Mouse (Mus musculus) kidney, embryonic 14.5 days (tissue): Measurements from ENCODE around the gene Rpia. TPM values are rescaled to one million over a fixed set of nuclear protein-coding genes. Genes with fewer than 3 reads are reported as not detected.
A peak's percentile ranks its signal among the peaks of the same experiment; 100 is the strongest.

Source experiments
- ATAC-seq: fragments of 200-750 bp; cut with Nextera tagmentation; 2 replicates; pipeline ENCODE4 v1.8.0; 2017; ENCODE audit warnings: moderate number of reproducible peaks, mild to moderate bottlenecking, moderate TSS enrichment, moderate library complexity; ENCODE audit not compliant: low FRiP score, low TSS enrichment
- H3K27ac ChIP-seq: fragments of 300-500 bp; sonication (generic); 2 replicates; pipeline ENCODE4 v1.5.1; 2014; ENCODE audit warnings: low read depth, mild to moderate bottlenecking, low read length, moderate library complexity, mixed read lengths
- H3K27me3 ChIP-seq: fragments of 300-500 bp; sonication (generic); 2 replicates; pipeline ENCODE4 v1.6.1; 2014; ENCODE audit warnings: mild to moderate bottlenecking, low read length; ENCODE audit not compliant: control insufficient read depth, insufficient read depth
- H3K36me3 ChIP-seq: fragments of 300-500 bp; sonication (generic); 2 replicates; pipeline ENCODE4 v1.6.1; 2014; ENCODE audit warnings: low read length, mixed read lengths; ENCODE audit not compliant: control insufficient read depth, insufficient read depth
- H3K4me1 ChIP-seq: fragments of 300-500 bp; sonication (generic); 2 replicates; pipeline ENCODE4 v1.6.1; 2014; ENCODE audit warnings: low read length, mixed read lengths; ENCODE audit not compliant: control insufficient read depth, insufficient read depth
- H3K4me2 ChIP-seq: fragments of 300-500 bp; sonication (generic); replicated peaks from 2 replicates; pipeline ENCODE4 v1.6.1; 2014; ENCODE audit warnings: low read depth, mild to moderate bottlenecking, low read length
- H3K4me3 ChIP-seq: fragments of 300-500 bp; sonication (generic); 2 replicates; pipeline ENCODE4 v1.5.1; 2014; ENCODE audit warnings: mild to moderate bottlenecking, low read length
- H3K9ac ChIP-seq: fragments of 300-500 bp; sonication (generic); 2 replicates; pipeline ENCODE4 v1.6.1; 2014; ENCODE audit warnings: low read depth, mild to moderate bottlenecking, low read length, moderate library complexity
- H3K9me3 ChIP-seq: fragments of 300-500 bp; sonication (generic); 2 replicates; pipeline ENCODE4 v1.6.1; 2016; ENCODE audit warnings: low read length; ENCODE audit not compliant: control insufficient read depth
- WGBS: fragments of 180-500 bp; shearing (Covaris S2); extraction: QIAGEN DNeasy Blood & Tissue Kit; methylation state at CpG from one replicate; pipeline ENCODE4 v1.1.7; 2014; 5-methylcytosine and 5-hydroxymethylcytosine counted together
- polyA plus RNA-seq: library from polyadenylated mRNA; unstranded; fragments of >200 nt; fragmentation: Nextera tagmentation; extraction: Ambion mirVana; gene quantifications from 2 replicates; pipeline ENCODE4 v1.2.1, GENCODE M21; 2014

The Rpia gene
- polyA plus RNA-seq, 1 experiment from 2014 or later = 3.2 TPM

- no peak overlapping the region for H3K9ac ChIP-seq
- WGBS = 68% methylated on average over 8 of the region's 8 CpGs
Measured at GRCm38 (mm10) chr6:70751251-70751897, 40.7 kb downstream of the Rpia start.

DNA sequence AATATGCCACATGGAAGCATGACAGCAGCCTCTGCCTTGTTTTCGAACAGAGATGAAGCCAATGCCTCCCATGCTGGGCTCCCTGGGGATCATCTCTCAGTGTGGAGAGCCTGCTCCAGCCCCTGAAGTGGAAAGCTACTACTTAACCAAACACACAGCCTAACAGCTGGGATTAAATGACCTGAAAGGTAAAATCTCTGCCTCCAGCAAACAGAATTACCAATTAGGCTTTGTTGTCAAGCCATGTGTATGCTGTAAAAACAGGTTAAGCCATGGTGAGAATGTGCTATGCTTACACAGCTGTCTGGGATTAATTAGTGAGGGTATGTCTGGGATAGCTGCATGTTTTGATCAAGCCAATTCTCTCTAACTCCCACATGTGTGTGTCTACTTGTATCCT, 42.3 kb downstream of the Rpia start:
- ATAC-seq = peak; percentile 60; the same call in 1 of the 2 replicates
- no peaks in the 10 kb centered on the region for H3K9me3 ChIP-seq
- H3K4me3 ChIP-seq = no peak overlapping the region
- no peak overlapping the region for H3K9ac ChIP-seq
- no peaks in the 10 kb centered on the region for H3K27me3 ChIP-seq
- H3K27ac ChIP-seq = no peak overlapping the region
- no peaks in the 10 kb centered on the region for H3K4me1 ChIP-seq
- 49% methylated on average over 1 of the region's 1 CpGs for WGBS
- H3K36me3 ChIP-seq = no peaks in the 10 kb centered on the region
- no peak overlapping the region for H3K4me2 ChIP-seq

More at GRCm38 (mm10) chr6:70751251-70751897, 40.7 kb downstream of the Rpia start:
- H3K4me2 ChIP-seq = no peak overlapping the region
- no peaks in the 10 kb centered on the region for H3K36me3 ChIP-seq
- no peaks in the 10 kb centered on the region for H3K9me3 ChIP-seq
- H3K27me3 ChIP-seq = no peaks in the 10 kb centered on the region
- ATAC-seq = no peak
- H3K4me3 ChIP-seq = no peak overlapping the region
- no peaks in the 10 kb centered on the region for H3K4me1 ChIP-seq
- no peak overlapping the region for H3K27ac ChIP-seq

- WGBS = 94% methylated on average over 5 of the region's 5 CpGs
- no peak overlapping the region for H3K27ac ChIP-seq
Measured at GRCm38 (mm10) chr6:70747702-70748101, 44.3 kb downstream of the Rpia start.

GRCm38 (mm10) chr6:70743902-70744301, 48.1 kb downstream of the Rpia start:
- no peak overlapping the region for H3K27ac ChIP-seq
- H3K36me3 ChIP-seq = no peaks in the 10 kb centered on the region
- no peaks in the 10 kb centered on the region for H3K9me3 ChIP-seq
- ATAC-seq = no peak
- no peak overlapping the region for H3K4me2 ChIP-seq
- H3K9ac ChIP-seq = no peak overlapping the region
- WGBS = 85% methylated on average over 5 of the region's 5 CpGs
- no peaks in the 10 kb centered on the region for H3K4me1 ChIP-seq
- no peaks in the 10 kb centered on the region for H3K27me3 ChIP-seq
- no peak overlapping the region for H3K4me3 ChIP-seq

More at GRCm38 (mm10) chr6:70747702-70748101, 44.3 kb downstream of the Rpia start:
- Histone ChIP-seq H3K27me3 (no peaks in the 10 kb centered on the region), H3K36me3 (no peaks in the 10 kb centered on the region), H3K9me3 (no peaks in the 10 kb centered on the region), H3K4me3 (no peak overlapping the region), H3K4me1 (no peaks in the 10 kb centered on the region), H3K4me2 (no peak overlapping the region), H3K9ac (no peak overlapping the region)
- ATAC-seq = no peak

GRCm38 (mm10) chr6:70742833-70743232, 49.2 kb downstream of the Rpia start:
- no peaks in the 10 kb centered on the region for H3K9me3 ChIP-seq
- WGBS = 92% methylated on average over 4 of the region's 4 CpGs
- H3K9ac ChIP-seq = no peak overlapping the region
- no peak for ATAC-seq
- no peak overlapping the region for H3K27ac ChIP-seq
- H3K4me1 ChIP-seq = no peaks in the 10 kb centered on the region
- no peaks in the 10 kb centered on the region for H3K27me3 ChIP-seq
- H3K4me3 ChIP-seq = no peak overlapping the region
- no peak overlapping the region for H3K4me2 ChIP-seq
- H3K36me3 ChIP-seq = no peaks in the 10 kb centered on the region

DNA sequence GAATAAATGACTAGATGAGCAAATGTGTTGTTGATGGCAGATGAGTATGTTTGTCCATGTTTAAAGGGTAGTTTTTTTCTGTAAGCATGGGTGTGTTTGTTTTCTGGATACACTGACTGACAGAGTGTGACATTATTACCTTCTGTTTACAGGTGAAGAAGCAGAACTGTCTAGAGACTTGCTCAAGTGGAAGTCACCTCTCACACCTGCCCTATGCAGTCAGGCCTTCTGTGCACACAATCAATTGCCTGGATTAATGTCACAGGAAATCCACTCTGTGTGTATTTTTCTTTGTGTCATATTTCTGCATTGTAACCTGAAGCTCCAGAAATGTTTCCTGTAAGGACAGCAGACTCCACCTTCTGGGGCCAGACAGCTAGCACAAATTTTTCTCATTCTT, 51.5 kb downstream of the Rpia start:
- H3K4me2 ChIP-seq = no peak overlapping the region
- no peaks in the 10 kb centered on the region for H3K27me3 ChIP-seq
- H3K9ac ChIP-seq = no peak overlapping the region
- H3K9me3 ChIP-seq = no peaks in the 10 kb centered on the region
- H3K27ac ChIP-seq = no peak overlapping the region
- no peak for ATAC-seq
- no peaks in the 10 kb centered on the region for H3K4me1 ChIP-seq
- no peaks in the 10 kb centered on the region for H3K36me3 ChIP-seq
- no peak overlapping the region for H3K4me3 ChIP-seq

DNA sequence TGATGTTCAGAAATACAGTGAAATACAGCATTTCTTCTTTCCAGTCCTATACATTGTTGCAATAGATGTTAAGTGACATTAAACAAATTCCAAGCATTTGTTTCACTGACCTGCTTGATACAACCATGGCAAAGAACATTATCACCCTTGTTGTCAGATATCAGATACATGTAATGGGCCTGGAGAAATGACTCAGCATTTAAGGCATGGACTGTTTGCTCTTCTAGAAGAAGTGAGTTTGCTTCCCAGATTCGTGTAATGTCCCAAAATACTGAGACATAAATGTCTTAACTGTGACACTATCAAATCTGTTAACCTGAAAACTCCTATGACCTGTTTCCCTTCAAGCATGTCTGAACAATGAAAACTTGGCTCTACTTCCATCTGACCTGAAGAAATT, 52.6 kb downstream of the Rpia start:
- H3K36me3 ChIP-seq = no peaks in the 10 kb centered on the region
- ATAC-seq = no peak
- H3K27me3 ChIP-seq = no peaks in the 10 kb centered on the region
- H3K4me1 ChIP-seq = no peaks in the 10 kb centered on the region
- 78% methylated on average over 1 of the region's 1 CpGs for WGBS
- H3K9me3 ChIP-seq = no peaks in the 10 kb centered on the region
- no peak overlapping the region for H3K4me2 ChIP-seq
- H3K9ac ChIP-seq = no peak overlapping the region
- H3K4me3 ChIP-seq = no peak overlapping the region
- no peak overlapping the region for H3K27ac ChIP-seq

DNA sequence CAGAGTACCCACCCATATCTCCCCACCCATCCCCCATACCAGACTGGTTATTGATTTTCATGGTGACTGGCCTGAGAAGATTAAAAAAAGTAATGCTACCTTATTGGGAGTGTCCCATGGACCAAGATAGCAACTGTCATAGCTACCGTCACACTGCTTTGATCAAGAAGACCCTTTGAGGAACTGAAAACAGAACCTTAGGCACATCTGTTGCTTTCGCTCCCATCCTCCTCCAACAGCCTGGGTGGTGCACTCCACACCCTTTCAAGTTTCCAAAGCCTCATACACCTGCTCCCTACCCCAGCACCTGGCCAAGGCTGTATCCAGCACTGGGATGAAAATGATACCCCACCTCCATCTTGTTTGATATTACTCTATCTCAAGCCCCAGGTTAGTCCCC, 56.5 kb downstream of the Rpia start:
- Histone ChIP-seq H3K9me3 (no peaks in the 10 kb centered on the region), H3K9ac (no peak overlapping the region), H3K27ac (no peak overlapping the region), H3K36me3 (no peaks in the 10 kb centered on the region), H3K4me3 (no peak overlapping the region), H3K4me2 (no peak overlapping the region), H3K27me3 (no peaks in the 10 kb centered on the region), H3K4me1 (no peaks in the 10 kb centered on the region)
- 92% methylated on average over 2 of the region's 2 CpGs for WGBS
- no peak for ATAC-seq

- ATAC-seq = no peak
- H3K27ac ChIP-seq = no peak overlapping the region
- no peaks in the 10 kb centered on the region for H3K27me3 ChIP-seq
- H3K36me3 ChIP-seq = no peaks in the 10 kb centered on the region
- H3K4me3 ChIP-seq = no peak overlapping the region
- no peak overlapping the region for H3K9ac ChIP-seq
- no peak overlapping the region for H3K4me2 ChIP-seq
- no peaks in the 10 kb centered on the region for H3K4me1 ChIP-seq
- no peaks in the 10 kb centered on the region for H3K9me3 ChIP-seq
Measured at GRCm38 (mm10) chr6:70730828-70731227, 61.2 kb downstream of the Rpia start.
